Mouse (Mus musculus) adipocyte (in vitro differentiated cells): ENCODE results near the gene Btbd10.

Experiments used
- DNase-seq: peaks from one replicate; pipeline ENCODE4 v3.0.0-alpha.2; 2016; ENCODE audit warnings: low spot score

Gene Btbd10

GRCm38 (mm10) chr7:113295077-113295890 lies 73.9 kb downstream of the Btbd10 start:
- DNase-seq: no peak

GRCm38 (mm10) chr7:113294598-113294997 lies 74.6 kb downstream of the Btbd10 start:
- no peak for DNase-seq

- DNase-seq: no peak
These were observed 77.0 kb downstream of the Btbd10 start for GRCm38 (mm10) chr7:113292193-113292592.

- no peak for DNase-seq
These were observed 77.5 kb downstream of the Btbd10 start for GRCm38 (mm10) chr7:113291741-113292140.

GRCm38 (mm10) chr7:113289211-113289610 lies 80.0 kb downstream of the Btbd10 start:
- DNase-seq: no peak

GRCm38 (mm10) chr7:113285405-113285804 lies 83.8 kb downstream of the Btbd10 start:
- DNase-seq: no peak

- no peak for DNase-seq
These were observed 89.9 kb downstream of the Btbd10 start for GRCm38 (mm10) chr7:113279246-113279645.

GRCm38 (mm10) chr7:113278493-113278892 lies 90.7 kb downstream of the Btbd10 start:
- DNase-seq: no peak

- DNase-seq: peak; percentile 30
These were observed 91.9 kb downstream of the Btbd10 start for GRCm38 (mm10) chr7:113277245-113277644.

- DNase-seq: no peak
These were observed 96.7 kb downstream of the Btbd10 start for GRCm38 (mm10) chr7:113272338-113272997.

- DNase-seq: no peak
These were observed 98.2 kb downstream of the Btbd10 start for GRCm38 (mm10) chr7:113270991-113271390.

- peak; percentile 27 for DNase-seq
These were observed 98.6 kb downstream of the Btbd10 start for GRCm38 (mm10) chr7:113270551-113270950.

GRCm38 (mm10) chr7:113269921-113270320 lies 99.3 kb downstream of the Btbd10 start:
- no peak for DNase-seq

GRCm38 (mm10) chr7:113269081-113269480 lies 100.1 kb downstream of the Btbd10 start:
- no peak for DNase-seq

GRCm38 (mm10) chr7:113268287-113268686 lies 100.9 kb downstream of the Btbd10 start:
- DNase-seq: peak; percentile 72
